Mouse (Mus musculus): ENCODE data around the gene Notch3.

DNA sequence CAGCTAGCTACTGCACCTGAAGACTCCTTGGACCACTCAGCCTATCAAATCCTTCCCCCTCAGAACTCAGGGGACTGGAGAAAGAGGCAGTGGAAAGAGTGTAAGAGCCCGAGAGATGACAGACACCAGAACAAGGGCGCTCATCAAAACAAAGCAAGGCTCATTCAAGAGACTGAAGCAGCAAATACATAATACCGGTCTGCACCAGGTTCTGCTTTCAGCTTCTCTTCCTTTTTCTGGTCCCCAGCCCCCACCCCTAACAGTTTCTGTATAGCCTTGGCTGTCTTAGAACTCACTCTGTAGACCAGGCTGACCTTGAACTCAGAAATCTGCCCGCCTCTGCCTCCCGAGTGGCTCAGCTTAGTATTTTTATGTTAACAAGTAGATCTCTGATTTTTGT lies 26.4 kb upstream of the Notch3 start:
- TF ChIP-seq CTCF (IDR thresholded peaks at IDR 0.05; ENCODE audit: control insufficient read depth, insufficient read depth, low read length) (no peak), POLR2A (IDR thresholded peaks at IDR 0.05; ENCODE audit: borderline replicate concordance, control insufficient read depth, low read depth, low read length) (no peak)
